8 mouse cellular contexts compared by ENCODE assay signal in the genomic region with DNA sequence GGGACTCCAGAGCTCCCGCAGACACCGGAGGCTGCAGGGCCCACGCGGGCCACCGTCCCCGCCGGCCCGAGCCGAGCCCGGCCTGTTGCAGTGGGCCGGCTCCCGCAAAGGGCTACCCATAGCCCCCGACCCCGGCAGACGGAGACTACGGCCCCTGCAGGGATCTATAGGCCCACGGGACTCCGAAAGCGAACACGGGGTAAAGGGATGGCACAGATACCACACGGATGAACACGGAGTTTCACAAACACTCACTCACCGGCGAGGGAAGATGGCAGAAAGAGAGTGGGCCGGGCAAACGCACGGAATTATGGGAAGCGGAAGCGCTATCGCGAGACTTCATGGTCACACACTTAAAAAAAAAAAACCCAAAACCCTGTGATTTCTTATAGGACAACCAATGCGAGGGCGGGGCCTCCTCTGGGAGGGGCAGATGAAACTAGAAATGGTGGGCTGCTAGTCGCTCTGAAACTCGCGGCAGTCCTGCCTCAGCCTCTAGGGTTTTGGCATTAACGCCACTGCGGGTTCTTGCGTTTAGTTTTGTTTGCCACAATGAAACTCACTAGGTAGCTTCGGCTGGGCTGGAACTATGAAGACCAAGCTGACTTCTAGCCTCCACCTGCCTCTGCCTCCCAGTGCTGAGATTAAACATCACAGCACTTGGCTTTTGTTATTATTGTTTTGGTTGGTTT. TPM values are rescaled to one million over a fixed set of nuclear protein-coding genes. Genes with fewer than 3 reads are reported as not detected.
A peak's percentile ranks its signal among the peaks of the same experiment; 100 is the strongest.
DNase-seq lines count a peak whose midpoint lies in the region; ATAC-seq lines count a peak whose summit lies in the region.

Rps15a (minus strand) TSS at position 312 of the 692 bp plus-strand sequence.

- peak within 1 kb of the TSS; percentile 95 for H3K9ac ChIP-seq in hindbrain, embryonic 12.5 days

- WGBS in hindbrain, embryonic 12.5 days, result under 1% methylated on average over 40 of the region's 40 CpGs

- H3K4me2 ChIP-seq in hindbrain, embryonic 12.5 days (replicated peaks), result peak within 1 kb of the TSS; percentile 94

- peak within 1 kb of the TSS; percentile 75 for H3K4me3 ChIP-seq in hindbrain, embryonic 12.5 days

- H3K4me1 ChIP-seq in hindbrain, embryonic 12.5 days, result peaks cover 48% of the 10 kb centered on the region

- no peaks in the 10 kb centered on the region for H3K9me3 ChIP-seq in hindbrain, embryonic 12.5 days (replicated peaks)

- H3K36me3 ChIP-seq in hindbrain, embryonic 12.5 days, result peaks cover 65% of the 10 kb centered on the region

- H3K27ac ChIP-seq in hindbrain, embryonic 12.5 days, result peak within 1 kb of the TSS; percentile 84

- peak; percentile 97 for DNase-seq in NIH3T3 (ENCODE audit: low read depth)
- DNase-seq in cerebellum, postnatal 10 days, result peak; percentile 96 to 97
- peak; percentile 87 to 91 for DNase-seq in frontal cortex, postnatal 10 days (ENCODE audit: low spot score in 2 of 2)
- DNase-seq in layer of hippocampus, postnatal 14 days (ENCODE audit: low spot score in 2 of 2), result peak; percentile 94 to 95
- peak; percentile 96 for DNase-seq in lung, postnatal 14 days
- DNase-seq in retina, adult 2 months (ENCODE audit: low read depth, low spot score), result peak; percentile 85
- DNase-seq in thymus, postnatal 36 days, result peak; percentile 95

- peak; percentile 83 for ATAC-seq in hindbrain, embryonic 12.5 days (ENCODE audit: low FRiP score)

- no peaks in the 10 kb centered on the region for H3K27me3 ChIP-seq in hindbrain, embryonic 12.5 days

RNA-seq across cellular contexts. Expression of gene Rps15a, which starts in this region (rescaled TPM):
- 399 and 511 TPM in 2 replicates for polyA plus RNA-seq in hindbrain, embryonic 12.5 days (2016; fragmentation: Nextera tagmentation; extraction: Ambion mirVana)
- total RNA-seq in layer of hippocampus, postnatal 14 days (2021), result 100 to 1,000 TPM; 360 to 422 TPM

Comparison
In these comparisons a context has a peak if more than half of its experiments do, and no peak if none do; other contexts are left out.
1. Peak in every context shown above with its lines: DNase-seq, ATAC-seq, H3K4me3 ChIP-seq and H3K27ac ChIP-seq.